Mouse (Mus musculus) frontal cortex, adult (tissue): ENCODE measurements at regions not wholly inside any gene's neighbourhood (a gene's known extent, or its start where the extent isn't known, plus 50 kb on each side); places are given as distances from the start of the nearest gene placed in this dataset.
"Not testable (repeated sequence)": the region's sequence is repeated elsewhere in the genome, so short reads cannot be mapped to it uniquely, and the experiment has no call there.

Experiments used
- ATAC-seq: cut with Nextera tagmentation; 2 replicates; pipeline ENCODE4 v1.9.2; 2017; ENCODE audit warnings: mild to moderate bottlenecking, moderate library complexity, mixed read lengths; ENCODE audit not compliant: low TSS enrichment

DNA sequence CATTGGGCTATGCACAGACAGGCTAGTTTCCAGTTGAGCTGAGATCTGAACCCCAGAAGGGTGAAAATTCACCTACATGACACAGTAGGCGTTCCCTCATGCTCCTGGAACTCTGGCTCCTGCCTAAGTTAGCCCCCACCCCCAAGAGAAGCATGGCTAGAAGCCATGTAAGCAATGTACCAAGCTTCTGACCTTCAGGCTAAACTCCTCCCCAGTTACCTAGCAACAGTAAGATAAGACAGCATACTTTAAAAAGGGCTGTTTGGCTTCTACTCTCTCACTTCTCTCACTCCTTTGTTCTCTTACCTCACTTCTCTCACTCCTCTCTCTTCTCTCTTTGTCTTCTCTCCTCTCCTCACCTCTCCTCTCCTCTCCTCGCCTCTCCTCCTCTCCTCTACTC is 629.7 kb upstream of the Prmt6 start:
- ATAC-seq, result not testable (repeated sequence)

DNA sequence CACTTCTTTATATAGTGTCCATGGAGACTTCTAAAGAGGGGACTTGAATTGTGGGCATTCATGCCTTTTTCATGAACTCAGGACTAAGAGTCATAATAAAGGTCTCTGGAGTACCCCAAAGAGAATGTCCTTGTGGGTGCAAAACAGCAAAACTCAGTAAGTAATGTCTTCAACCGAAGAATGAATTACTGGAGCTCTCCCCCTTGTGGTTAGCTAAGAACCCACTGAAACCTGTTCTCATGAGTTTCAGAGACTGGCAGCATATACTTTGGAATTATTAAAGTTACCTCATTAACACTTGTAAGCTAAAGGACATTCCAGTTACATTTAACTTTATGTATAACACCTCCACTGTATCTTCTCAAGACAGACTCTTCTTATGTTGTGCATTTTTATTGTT is 615.2 kb upstream of the Prmt6 start:
- peak; percentile 55; the same call in 1 of the 2 replicates for ATAC-seq

DNA sequence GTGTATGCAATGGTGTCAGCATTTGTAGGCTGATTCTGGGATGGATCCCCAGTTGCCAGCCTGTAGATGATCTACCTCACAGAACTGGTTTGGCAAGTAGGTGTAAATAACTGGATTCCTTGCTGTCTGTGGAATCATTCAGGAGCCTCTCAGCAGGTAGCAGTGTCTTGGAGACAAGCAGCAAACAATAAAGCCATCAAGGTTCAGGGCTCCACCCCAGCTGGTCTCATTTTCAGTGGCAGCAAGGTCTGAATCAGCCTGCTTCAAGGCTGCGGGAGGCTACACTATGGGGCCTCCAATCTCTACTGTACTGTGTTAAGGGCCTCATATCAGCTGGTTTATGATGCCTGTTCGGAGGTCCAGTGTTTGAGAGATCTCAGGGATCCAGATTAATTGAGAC is 596.4 kb upstream of the Prmt6 start:
- ATAC-seq, result no peak

DNA sequence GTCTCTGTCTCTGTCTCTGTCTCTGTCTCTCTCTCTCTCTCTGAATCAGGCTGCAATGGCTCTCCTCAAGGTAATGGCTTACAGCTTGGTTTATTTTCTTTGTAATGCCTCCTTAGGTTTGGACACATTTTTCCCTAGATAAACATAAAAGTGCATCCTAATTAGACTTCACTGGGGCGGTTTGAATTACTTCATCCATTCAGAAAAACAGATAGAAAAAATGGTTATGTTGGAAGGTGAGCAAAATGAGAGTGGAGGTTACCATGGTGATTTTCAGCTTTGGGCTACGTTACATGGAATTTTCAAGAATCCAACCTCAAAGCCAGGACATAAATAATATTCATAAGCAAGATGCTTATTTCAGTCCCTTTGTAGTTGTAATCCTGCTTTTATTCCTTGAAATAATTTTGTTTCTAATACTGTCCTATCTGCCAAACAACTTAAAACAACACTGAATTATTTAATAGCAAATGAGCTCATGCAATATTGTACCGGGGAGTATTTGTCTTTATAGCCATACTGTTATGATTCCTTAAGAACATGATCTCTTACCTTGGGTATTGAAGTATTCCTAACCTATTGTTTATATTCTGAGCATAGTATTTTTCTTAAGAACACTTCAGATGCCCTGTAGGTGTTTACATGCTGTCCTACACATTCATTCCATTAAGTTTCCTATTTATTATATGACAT is 570.1 kb upstream of the Prmt6 start:
- no peak for ATAC-seq

DNA sequence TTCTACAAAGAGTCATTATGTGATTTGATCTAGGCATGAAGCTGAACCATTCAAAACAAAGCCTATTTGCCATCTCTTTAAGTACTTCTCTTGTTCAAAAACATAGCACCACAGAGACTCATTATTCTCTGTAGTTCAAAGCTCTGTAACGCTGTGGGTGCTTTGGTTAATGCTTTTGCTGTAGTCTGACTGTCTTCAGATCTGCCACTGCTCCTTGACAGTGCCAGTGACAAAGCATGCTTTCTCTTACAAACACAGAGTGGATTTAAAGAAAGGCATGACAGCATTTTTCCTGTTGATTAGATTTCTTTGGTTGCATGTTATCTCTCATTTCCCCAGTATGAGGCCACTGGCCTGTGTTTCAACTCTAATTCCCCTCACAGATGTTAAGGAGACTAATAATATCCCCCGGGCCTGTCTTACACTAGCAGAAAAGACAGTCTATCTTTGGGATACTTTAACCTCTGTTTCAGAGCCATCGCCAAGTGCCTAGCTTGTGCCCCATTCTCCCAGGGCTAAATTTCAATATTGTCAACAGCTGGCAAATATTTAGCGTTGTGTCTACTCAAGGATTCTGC is 538.3 kb upstream of the Prmt6 start:
- ATAC-seq, result no peak

DNA sequence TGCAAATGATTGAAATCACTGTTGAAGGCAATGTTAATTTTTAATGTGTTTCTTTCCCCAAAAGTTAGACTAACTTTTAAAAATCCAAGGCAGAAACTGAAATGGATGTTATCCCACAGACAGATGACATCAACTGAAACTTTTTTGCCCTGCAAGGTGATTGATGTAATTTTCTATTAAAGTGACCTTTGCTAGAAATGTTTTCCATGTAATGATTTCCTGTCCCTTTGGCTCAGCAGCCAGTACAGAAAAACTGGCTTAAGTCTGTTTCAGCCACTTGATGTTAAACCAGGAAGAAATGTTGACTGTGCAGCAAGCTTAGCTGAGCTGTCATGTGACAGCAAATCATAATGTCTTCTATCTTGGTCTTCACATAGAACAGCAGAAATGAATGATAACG is 504.5 kb upstream of the Prmt6 start:
- no peak for ATAC-seq

DNA sequence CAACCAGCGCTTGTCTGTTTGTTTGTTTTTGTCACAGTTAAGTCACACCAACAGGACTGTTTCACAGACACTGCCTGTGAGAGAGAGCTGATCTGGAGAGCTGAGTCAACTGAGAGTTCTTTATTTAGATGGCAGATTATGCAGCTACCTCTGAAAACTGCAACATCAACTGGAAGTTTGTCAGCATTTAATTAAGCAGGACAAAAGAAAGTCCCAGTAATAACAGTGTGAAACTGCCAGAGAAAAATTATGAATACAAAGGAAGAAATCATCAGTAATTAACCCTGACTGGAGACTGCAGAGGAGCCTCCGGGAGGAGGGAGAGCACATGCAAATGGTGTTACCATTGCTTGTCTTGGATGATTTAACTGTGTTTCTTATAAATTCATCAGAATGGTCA is 495.5 kb upstream of the Prmt6 start:
- ATAC-seq, result no peak

DNA sequence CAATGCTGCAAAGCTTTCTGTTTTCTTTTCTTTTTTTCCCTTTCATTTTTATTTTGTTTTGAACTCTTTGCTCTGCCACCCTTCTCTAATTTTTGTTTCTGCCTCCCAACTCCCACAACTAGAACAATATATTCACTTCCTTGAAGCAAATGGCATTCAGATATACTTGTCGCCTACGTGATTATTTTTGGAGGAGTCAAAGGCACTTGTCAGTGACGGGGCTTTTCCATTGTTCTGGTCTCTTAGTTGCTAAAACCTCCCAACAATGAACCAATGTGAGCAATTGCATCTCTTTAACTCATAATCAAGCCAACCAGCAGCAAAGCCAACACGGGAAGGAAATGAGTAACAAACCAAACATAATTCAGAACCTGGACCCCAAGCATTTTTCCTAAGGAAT is 449.3 kb upstream of the Prmt6 start:
- no peak for ATAC-seq

DNA sequence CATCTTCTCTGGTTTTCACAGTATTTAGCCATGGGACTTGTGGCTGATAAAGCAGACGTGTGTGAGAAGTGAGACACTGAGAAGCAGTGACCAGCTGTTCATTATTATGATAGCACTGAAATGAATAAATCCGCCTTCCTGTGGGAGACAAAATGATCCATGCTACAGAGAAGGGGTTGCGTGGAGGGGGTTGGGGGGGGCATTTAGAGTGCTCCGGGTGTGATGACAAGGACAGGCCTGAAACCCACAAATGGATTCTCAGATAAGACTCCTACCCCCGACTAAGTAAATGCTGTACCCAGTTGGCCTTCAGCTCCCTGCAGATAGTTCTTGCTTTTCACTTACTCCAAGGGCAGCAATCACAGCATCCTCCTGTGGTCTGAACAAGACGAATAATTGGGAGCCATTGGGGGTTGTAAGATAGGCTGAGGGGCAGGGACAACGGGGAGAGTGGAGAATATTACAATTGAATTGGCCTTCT is 416.8 kb upstream of the Prmt6 start:
- no peak for ATAC-seq

DNA sequence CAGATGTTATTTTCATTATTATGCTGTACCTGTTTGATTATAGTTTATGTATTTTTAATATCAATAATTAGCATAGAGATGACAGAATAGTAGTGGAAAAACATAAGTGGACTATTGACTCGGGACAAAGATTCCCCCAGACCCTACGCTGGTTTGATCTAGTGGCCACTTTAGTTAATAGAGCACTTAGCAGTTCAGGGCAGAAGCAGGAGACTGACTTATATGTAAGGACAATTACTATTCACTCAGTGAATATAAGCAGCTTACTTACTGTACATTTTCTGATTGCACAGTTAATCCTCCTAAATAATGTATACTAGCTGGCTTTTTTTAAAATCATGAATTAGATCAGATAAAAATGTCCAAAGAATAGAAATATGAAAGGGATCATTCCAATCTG is 416.2 kb upstream of the Prmt6 start:
- ATAC-seq, result no peak

DNA sequence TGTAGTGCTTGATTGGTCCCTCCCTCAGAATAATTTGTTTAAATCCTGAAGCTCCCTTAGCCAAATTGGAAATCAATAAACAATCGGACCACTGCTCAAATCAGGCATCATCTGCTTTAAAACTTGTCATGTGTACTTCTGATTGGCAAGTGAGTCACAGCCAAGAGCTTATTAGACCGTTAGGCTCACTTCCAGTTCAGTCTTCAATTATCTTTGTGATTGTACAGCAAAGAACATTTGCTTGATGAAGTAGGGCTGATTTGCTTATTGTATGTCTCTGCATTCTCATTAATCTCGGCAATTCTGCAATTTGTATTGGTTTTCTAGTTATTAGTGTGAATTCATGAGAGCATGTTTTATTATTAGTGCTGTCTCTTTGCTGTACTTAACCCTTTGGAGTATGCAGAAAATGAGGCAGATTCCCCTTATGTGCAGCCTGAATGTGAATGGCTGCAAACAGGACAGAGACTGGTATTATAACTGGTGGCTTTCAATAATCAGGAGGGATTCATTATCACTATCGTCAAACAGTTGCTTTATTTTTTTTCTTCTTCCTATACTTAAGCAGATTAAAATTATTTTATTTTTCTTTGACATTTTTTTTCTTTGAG is 406.8 kb upstream of the Prmt6 start:
- ATAC-seq, result no peak

DNA sequence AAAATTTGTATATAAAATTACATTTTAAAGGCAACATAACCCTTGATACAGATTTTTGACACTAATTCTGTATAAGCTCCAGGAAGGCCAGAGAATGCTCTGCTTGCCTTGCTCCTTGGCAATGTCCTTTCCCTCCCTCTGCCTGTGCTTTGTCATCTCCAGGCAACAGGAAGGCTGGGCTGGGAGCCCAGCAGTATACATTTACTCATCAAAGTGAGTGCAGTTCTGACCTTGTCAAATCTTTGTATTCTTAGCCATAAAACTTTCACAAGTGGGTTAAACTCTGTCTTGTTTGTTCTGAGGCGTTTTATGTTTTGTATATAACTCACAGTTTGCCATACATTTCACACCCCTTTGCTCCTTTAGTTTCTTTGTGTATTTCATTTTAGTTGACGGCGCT is 375.5 kb upstream of the Prmt6 start:
- ATAC-seq, result no peak

DNA sequence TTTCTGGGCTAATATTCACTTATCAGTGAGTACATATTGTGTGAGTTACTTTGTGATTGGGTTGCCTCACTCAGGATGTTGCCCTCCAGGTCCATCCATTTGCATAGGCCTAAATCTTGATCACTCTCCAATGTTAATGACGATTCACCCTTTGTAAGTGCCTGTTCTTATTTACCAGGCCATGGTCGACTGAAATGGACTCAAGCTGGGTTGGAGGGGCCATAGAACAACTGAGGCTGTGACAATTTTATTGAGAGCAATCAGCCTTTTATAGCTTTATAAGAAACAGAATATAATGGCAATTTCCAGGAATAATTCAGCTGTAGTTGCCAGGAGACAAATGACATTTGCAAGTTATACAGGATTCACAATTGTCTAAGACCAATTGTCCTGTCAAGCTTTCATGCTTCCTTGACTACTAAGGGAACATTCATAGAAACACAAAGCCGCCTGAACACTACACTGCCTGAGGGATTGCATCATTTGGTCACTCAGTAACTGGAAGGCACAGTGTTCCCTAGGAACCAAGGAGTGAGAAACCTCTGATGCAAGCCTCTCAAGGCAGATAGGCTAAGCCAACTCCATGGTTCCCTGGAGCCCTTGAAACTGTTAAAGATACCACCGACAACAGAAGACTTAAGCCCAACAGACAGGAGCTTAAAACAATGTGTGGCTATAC is 348.5 kb upstream of the Prmt6 start:
- ATAC-seq, result no peak

DNA sequence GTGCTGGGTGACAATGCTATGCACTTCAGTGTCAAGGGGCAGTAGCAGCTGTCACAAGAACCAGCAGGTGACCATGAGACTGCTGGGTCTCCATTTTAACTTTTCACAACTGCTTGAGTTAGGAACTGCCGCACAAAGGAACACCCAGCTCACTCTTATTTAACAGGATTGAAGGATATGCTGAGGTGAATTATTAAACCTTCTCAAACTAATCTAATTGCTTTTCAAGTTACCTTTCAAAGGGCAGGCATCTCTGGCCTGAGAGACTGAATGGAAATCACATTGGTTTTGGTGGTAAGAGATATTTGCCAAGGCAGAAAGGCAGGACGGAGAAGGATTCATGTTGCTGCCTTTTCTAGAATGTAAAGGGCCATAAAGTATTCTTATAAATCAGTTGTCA is 332.0 kb upstream of the Prmt6 start:
- no peak for ATAC-seq

DNA sequence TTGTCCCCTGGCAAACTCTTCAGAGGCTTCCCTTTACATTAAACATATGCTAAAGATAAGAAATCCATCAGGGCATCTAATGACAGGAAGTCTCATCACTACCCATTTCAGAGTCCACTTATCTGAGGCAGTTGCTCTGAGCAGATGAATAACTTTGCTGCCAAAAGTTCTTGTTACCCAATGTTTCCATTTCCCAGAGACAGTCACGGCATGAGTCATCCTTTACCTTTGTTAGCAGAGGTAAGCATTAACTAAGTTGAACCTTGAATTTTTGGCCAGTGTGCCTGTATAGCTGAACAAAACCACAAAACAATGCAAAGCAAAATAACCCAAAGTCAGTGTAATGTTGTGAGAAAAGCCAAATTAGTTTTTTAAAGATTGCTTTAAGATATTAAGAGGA is 328.5 kb upstream of the Prmt6 start:
- no peak for ATAC-seq

DNA sequence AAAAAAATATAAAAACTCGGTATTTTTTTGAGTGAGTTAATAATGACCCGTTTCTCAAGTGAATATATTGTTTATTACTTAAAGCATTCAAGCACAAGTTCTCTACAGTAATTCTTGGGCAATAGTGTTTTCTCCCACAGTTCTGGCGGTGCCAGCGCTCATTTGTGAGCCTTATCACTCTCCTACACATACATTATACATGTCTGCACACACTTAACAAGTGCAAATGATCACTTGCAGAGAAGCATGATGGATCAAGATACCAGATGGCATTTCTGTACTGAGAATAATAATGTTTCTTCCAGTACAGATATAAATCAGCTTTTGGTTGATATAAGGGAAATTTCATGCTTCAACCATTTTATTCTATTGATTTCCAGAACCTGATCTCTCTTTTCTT is 316.4 kb upstream of the Prmt6 start:
- no peak for ATAC-seq

DNA sequence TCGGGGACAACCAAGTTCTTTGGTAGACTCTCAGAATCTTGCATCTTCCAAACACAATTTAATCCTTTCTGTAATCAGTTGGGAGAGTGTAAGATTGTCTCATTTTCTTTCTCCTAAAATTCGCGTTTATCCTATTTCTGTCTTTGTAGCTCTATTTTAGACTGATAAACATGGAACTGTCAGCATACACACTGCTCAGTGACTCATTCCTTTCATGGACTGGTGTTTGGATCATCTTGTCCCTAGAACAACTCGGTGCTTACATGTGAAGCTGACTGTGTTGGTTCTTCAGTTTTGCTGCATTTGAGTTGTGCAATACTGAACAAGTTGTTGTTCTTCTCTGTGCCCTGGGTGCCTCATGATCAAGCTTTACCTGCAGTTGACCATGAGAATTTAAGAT is 296.5 kb upstream of the Prmt6 start:
- ATAC-seq, result peak; percentile 82

DNA sequence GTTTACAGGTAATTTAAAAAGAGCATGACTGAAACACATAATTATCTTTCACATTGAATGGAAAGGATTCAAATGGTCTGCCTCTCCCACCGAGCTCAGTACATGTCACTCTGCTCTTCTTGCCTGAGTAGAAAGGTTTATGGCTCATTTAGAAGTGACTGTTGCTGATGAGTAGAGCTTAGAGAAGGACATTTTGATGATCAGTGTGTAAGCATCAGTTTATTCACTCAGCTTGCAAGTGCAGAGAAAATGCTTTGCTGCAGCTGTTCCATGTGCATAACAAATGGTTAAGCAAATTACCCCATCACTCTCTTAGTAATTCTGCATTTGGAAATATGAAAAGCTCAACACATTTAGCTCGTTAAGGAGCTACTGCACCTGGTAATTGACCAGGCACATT is 287.5 kb upstream of the Prmt6 start:
- ATAC-seq, result peak; percentile 20; the same call in 1 of the 2 replicates
